Mouse (Mus musculus): ENCODE measurements around the gene Ptprb. TPM values are rescaled to one million over a fixed set of nuclear protein-coding genes. Genes with fewer than 3 reads are reported as not detected.

The Ptprb gene
- polyA plus RNA-seq, 1 experiment from 2014 or later: 1.8 TPM

- Histone ChIP-seq H3K9me3 (ENCODE audit: control insufficient read depth, low read length) (no peaks in the 10 kb centered on the region), H3K9ac (ENCODE audit: low read length) (no peak overlapping the region), H3K27me3 (ENCODE audit: control insufficient read depth, insufficient read depth, low read length) (no peaks in the 10 kb centered on the region), H3K4me2 (ENCODE audit: low read depth, severe bottlenecking) (no peak overlapping the region), H3K36me3 (ENCODE audit: control insufficient read depth, insufficient read depth, low read length) (no peaks in the 10 kb centered on the region), H3K4me3 (ENCODE audit: low read depth, low read length) (no peak overlapping the region), H3K4me1 (ENCODE audit: control insufficient read depth, insufficient read depth, low read length) (no peaks in the 10 kb centered on the region), H3K27ac (replicated peaks; ENCODE audit: low read depth, low read length) (no peak overlapping the region)
- ATAC-seq (ENCODE audit: insufficient number of reproducible peaks, low FRiP score, low TSS enrichment, low read depth) (no peak), DNase-seq (ENCODE audit: low spot score) (no peak)
- WGBS: 94% methylated on average over 6 of the region's 6 CpGs
Observed at GRCm38 (mm10) chr10:116405011-116405410, 129.7 kb downstream of the Ptprb start.

- H3K27ac ChIP-seq (replicated peaks; ENCODE audit: low read depth, low read length): no peak overlapping the region
- 49% methylated on average over 19 of the region's 19 CpGs for WGBS
Observed at GRCm38 (mm10) chr10:116407684-116408359, 132.5 kb downstream of the Ptprb start.

GRCm38 (mm10) chr10:116410826-116411225 is 135.5 kb downstream of the Ptprb start:
- no peak for ATAC-seq (ENCODE audit: insufficient number of reproducible peaks, low FRiP score, low TSS enrichment, low read depth)
- no peaks in the 10 kb centered on the region for H3K36me3 ChIP-seq (ENCODE audit: control insufficient read depth, insufficient read depth, low read length)
- H3K9me3 ChIP-seq (ENCODE audit: control insufficient read depth, low read length): no peaks in the 10 kb centered on the region
- H3K4me1 ChIP-seq (ENCODE audit: control insufficient read depth, insufficient read depth, low read length): no peaks in the 10 kb centered on the region
- no peak overlapping the region for H3K4me2 ChIP-seq (ENCODE audit: low read depth, severe bottlenecking)
- no peak overlapping the region for H3K9ac ChIP-seq (ENCODE audit: low read length)
- H3K27ac ChIP-seq (replicated peaks; ENCODE audit: low read depth, low read length): no peak overlapping the region
- no peak overlapping the region for H3K4me3 ChIP-seq (ENCODE audit: low read depth, low read length)
- DNase-seq (ENCODE audit: low spot score): no peak
- H3K27me3 ChIP-seq (ENCODE audit: control insufficient read depth, insufficient read depth, low read length): no peaks in the 10 kb centered on the region
- WGBS: 29% methylated on average over 9 of the region's 9 CpGs

More at GRCm38 (mm10) chr10:116407684-116408359, 132.5 kb downstream of the Ptprb start:
- no peak overlapping the region for H3K4me2 ChIP-seq (ENCODE audit: low read depth, severe bottlenecking)
- H3K4me1 ChIP-seq (ENCODE audit: control insufficient read depth, insufficient read depth, low read length): no peaks in the 10 kb centered on the region
- H3K27me3 ChIP-seq (ENCODE audit: control insufficient read depth, insufficient read depth, low read length): no peaks in the 10 kb centered on the region
- ATAC-seq (ENCODE audit: insufficient number of reproducible peaks, low FRiP score, low TSS enrichment, low read depth) (no peak), DNase-seq (ENCODE audit: low spot score) (no peak)
- H3K36me3 ChIP-seq (ENCODE audit: control insufficient read depth, insufficient read depth, low read length): no peaks in the 10 kb centered on the region
- H3K9me3 ChIP-seq (ENCODE audit: control insufficient read depth, low read length): no peaks in the 10 kb centered on the region
- no peak overlapping the region for H3K9ac ChIP-seq (ENCODE audit: low read length)
- no peak overlapping the region for H3K4me3 ChIP-seq (ENCODE audit: low read depth, low read length)

DNA sequence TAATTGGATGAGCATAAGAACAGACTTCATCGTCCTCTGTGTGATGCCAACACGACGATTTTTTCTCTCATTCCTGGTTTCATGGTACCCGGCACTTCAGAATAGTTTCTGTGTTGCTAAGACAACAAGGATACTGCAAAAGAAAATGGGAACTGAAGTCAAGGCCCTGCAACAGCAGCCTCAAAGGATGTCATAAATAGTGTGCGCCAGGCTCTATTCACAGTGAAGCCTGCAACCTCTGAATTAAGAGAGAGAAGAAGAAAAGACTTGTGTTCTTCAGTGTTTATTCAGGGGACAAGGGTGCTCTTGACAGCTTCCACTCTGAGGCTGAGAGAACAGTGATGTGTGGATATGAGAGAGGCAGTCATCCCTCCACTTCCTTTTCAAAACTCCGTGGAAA is 140.8 kb downstream of the Ptprb start:
- Histone ChIP-seq H3K4me3 (ENCODE audit: low read depth, low read length) (no peak overlapping the region), H3K27me3 (ENCODE audit: control insufficient read depth, insufficient read depth, low read length) (no peaks in the 10 kb centered on the region), H3K27ac (replicated peaks; ENCODE audit: low read depth, low read length) (no peak overlapping the region), H3K36me3 (ENCODE audit: control insufficient read depth, insufficient read depth, low read length) (no peaks in the 10 kb centered on the region), H3K9ac (ENCODE audit: low read length) (no peak overlapping the region), H3K9me3 (ENCODE audit: control insufficient read depth, low read length) (no peaks in the 10 kb centered on the region), H3K4me2 (ENCODE audit: low read depth, severe bottlenecking) (no peak overlapping the region), H3K4me1 (ENCODE audit: control insufficient read depth, insufficient read depth, low read length) (no peaks in the 10 kb centered on the region)
- WGBS: 85% methylated on average over 6 of the region's 6 CpGs
- ATAC-seq (ENCODE audit: insufficient number of reproducible peaks, low FRiP score, low TSS enrichment, low read depth) (no peak), DNase-seq (ENCODE audit: low spot score) (no peak)

DNA sequence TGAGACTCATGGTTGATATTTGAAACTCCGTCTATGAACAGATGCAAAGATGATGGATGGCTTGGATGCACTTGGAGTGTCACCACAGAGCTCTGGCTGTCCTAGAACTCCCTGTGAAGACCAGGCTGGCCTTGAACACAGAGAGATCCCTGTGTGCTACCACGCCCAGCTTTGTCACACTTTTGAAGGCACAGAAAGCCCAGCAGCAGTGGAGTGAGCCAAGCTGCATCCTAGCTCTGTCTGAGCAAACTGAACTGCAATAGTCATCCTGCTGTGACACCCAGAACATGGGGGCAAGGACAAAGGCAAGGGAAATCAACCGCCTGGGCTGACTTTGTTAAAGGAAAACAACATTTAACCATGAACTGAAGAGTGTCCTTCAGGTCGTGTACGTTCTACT is 141.4 kb downstream of the Ptprb start:
- 76% methylated on average over 5 of the region's 5 CpGs for WGBS
- Histone ChIP-seq H3K4me1 (ENCODE audit: control insufficient read depth, insufficient read depth, low read length) (no peaks in the 10 kb centered on the region), H3K27ac (replicated peaks; ENCODE audit: low read depth, low read length) (no peak overlapping the region), H3K4me2 (ENCODE audit: low read depth, severe bottlenecking) (no peak overlapping the region), H3K4me3 (ENCODE audit: low read depth, low read length) (no peak overlapping the region), H3K27me3 (ENCODE audit: control insufficient read depth, insufficient read depth, low read length) (no peaks in the 10 kb centered on the region), H3K9ac (ENCODE audit: low read length) (no peak overlapping the region), H3K36me3 (ENCODE audit: control insufficient read depth, insufficient read depth, low read length) (no peaks in the 10 kb centered on the region), H3K9me3 (ENCODE audit: control insufficient read depth, low read length) (no peaks in the 10 kb centered on the region)
- DNase-seq (ENCODE audit: low spot score) (no peak), ATAC-seq (ENCODE audit: insufficient number of reproducible peaks, low FRiP score, low TSS enrichment, low read depth) (no peak)

DNA sequence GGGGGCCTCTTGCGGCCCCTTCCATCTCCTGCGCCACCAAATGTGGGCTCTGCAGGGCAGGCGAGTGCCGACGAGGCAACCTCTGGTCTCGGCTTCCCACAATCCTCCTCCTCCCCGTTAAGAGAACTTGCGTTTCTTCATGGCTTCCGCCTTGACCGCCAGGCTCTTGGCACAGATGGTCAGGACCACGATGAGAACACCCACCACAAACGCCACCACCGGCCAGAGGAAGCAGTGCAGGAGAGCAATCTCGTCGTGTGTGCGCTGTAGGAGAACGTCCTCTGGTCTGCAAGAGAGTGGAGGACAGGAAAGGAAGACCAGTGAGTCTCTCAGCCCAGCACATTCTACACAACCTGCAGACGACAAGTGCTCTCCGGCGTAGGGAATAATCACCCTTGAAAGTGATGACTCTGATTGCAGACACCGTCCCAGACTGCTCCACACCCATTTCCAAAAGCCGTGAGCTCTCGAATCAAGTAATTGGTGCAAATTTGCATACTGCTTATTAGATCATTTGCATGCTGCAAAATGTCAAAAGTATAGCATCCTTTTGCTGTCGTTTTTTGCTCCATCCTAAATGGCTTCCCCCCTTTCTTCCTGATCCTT is 142.9 kb downstream of the Ptprb start:
- 75% methylated on average over 24 of the region's 24 CpGs for WGBS
- Histone ChIP-seq H3K27ac (replicated peaks; ENCODE audit: low read depth, low read length) (no peak overlapping the region), H3K36me3 (ENCODE audit: control insufficient read depth, insufficient read depth, low read length) (no peaks in the 10 kb centered on the region), H3K4me2 (ENCODE audit: low read depth, severe bottlenecking) (no peak overlapping the region), H3K4me3 (ENCODE audit: low read depth, low read length) (no peak overlapping the region), H3K27me3 (ENCODE audit: control insufficient read depth, insufficient read depth, low read length) (no peaks in the 10 kb centered on the region), H3K4me1 (ENCODE audit: control insufficient read depth, insufficient read depth, low read length) (no peaks in the 10 kb centered on the region), H3K9me3 (ENCODE audit: control insufficient read depth, low read length) (no peaks in the 10 kb centered on the region), H3K9ac (ENCODE audit: low read length) (no peak overlapping the region)
- no peak for ATAC-seq (ENCODE audit: insufficient number of reproducible peaks, low FRiP score, low TSS enrichment, low read depth)
- no peak for DNase-seq (ENCODE audit: low spot score)

DNA sequence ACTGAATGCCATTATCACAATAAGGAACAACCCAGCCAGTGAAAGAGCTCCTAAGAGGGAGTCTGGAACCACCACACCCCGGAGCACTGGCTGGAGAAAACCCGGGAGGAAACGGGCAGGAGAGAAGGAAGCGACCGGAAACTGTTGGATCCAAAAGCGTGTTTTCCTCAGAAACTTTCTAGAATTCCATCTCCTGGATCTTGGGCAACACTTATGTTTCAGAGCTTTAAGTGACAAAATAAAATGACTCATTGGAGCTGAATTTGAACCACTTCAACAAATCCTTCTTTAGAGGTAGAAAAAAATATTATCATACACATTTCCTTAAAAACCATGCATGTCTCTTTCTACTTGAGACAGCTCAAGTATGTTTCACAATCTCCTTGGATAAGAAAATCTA is 145.7 kb downstream of the Ptprb start:
- WGBS: 91% methylated on average over 6 of the region's 6 CpGs
- no peak for ATAC-seq (ENCODE audit: insufficient number of reproducible peaks, low FRiP score, low TSS enrichment, low read depth)

DNA sequence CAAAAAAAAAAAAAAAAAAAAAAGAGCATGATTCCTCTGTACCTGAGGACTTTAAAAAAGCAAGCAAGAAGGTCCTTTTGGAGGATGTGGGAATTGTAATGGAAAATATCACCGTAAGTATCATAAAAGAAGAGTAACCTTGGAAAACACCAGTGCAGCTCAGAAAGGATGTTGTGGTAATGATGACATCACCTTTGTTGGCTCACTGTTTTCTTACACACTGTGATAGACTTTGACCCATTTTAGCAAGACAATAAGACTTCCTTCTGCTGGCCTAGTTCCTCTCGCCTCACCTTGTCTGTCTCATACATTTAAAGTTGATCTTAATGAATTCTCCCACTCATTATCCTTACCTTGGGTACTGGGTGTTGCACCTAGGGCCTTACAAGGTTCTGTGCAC is 147.2 kb downstream of the Ptprb start:
- H3K36me3 ChIP-seq (ENCODE audit: control insufficient read depth, insufficient read depth, low read length): no peaks in the 10 kb centered on the region
- no peak for ATAC-seq (ENCODE audit: insufficient number of reproducible peaks, low FRiP score, low TSS enrichment, low read depth)
- H3K4me1 ChIP-seq (ENCODE audit: control insufficient read depth, insufficient read depth, low read length): no peaks in the 10 kb centered on the region
- H3K27ac ChIP-seq (replicated peaks; ENCODE audit: low read depth, low read length): no peak overlapping the region
- no peaks in the 10 kb centered on the region for H3K9me3 ChIP-seq (ENCODE audit: control insufficient read depth, low read length)
- no peak overlapping the region for H3K4me3 ChIP-seq (ENCODE audit: low read depth, low read length)
- H3K9ac ChIP-seq (ENCODE audit: low read length): no peak overlapping the region
- 87% methylated on average over 2 of the region's 2 CpGs for WGBS
- no peaks in the 10 kb centered on the region for H3K27me3 ChIP-seq (ENCODE audit: control insufficient read depth, insufficient read depth, low read length)
- no peak overlapping the region for H3K4me2 ChIP-seq (ENCODE audit: low read depth, severe bottlenecking)
- no peak for DNase-seq (ENCODE audit: low spot score)

More for the DNA sequence above, 145.7 kb downstream of the Ptprb start:
- no peak overlapping the region for H3K4me2 ChIP-seq (ENCODE audit: low read depth, severe bottlenecking)
- no peaks in the 10 kb centered on the region for H3K9me3 ChIP-seq (ENCODE audit: control insufficient read depth, low read length)
- H3K4me1 ChIP-seq (ENCODE audit: control insufficient read depth, insufficient read depth, low read length): no peaks in the 10 kb centered on the region
- H3K27ac ChIP-seq (replicated peaks; ENCODE audit: low read depth, low read length): no peak overlapping the region
- no peak overlapping the region for H3K4me3 ChIP-seq (ENCODE audit: low read depth, low read length)
- no peaks in the 10 kb centered on the region for H3K36me3 ChIP-seq (ENCODE audit: control insufficient read depth, insufficient read depth, low read length)
- no peaks in the 10 kb centered on the region for H3K27me3 ChIP-seq (ENCODE audit: control insufficient read depth, insufficient read depth, low read length)
- H3K9ac ChIP-seq (ENCODE audit: low read length): no peak overlapping the region
- no peak for DNase-seq (ENCODE audit: low spot score)
